Mouse (Mus musculus): ENCODE measurements around the gene Ppp1r27.
A peak's percentile ranks its signal among the peaks of the same experiment; 100 is the strongest.
"Not testable (repeated sequence)": the region's sequence is repeated elsewhere in the genome, so short reads cannot be mapped to it uniquely, and the experiment has no call there.

Gene Ppp1r27

GRCm38 (mm10) chr11:120519738-120520137, 31.2 kb downstream of the Ppp1r27 start:
- Histone ChIP-seq H3K27me3 (ENCODE audit: insufficient read depth, low read length) (0 out of 2 replicates have a peak, but pooled peaks cover 5% of the 10 kb centered on the region), H3K4me1 (replicated peaks; ENCODE audit: low read depth, low read length) (peaks cover 24% of the 10 kb centered on the region), H3K9me3 (ENCODE audit: low read length) (no peaks in the 10 kb centered on the region), H3K36me3 (ENCODE audit: insufficient read depth, low read length) (no peaks in the 10 kb centered on the region), H3K4me3 (replicated peaks; ENCODE audit: low read length) (no peak overlapping the region)
- TF ChIP-seq POU5F1 (IDR thresholded peaks at IDR 0.05; ENCODE audit: borderline replicate concordance, low read length): no peak
- TF ChIP-seq CTCF (conservative IDR thresholded peaks at IDR 0.05; ENCODE audit: low read length): no peak
- TF ChIP-seq NANOG (IDR thresholded peaks at IDR 0.05; ENCODE audit: borderline replicate concordance, low read length): no peak

GRCm38 (mm10) chr11:120518558-120518957, 32.4 kb downstream of the Ppp1r27 start:
- H3K4me1 ChIP-seq (replicated peaks; ENCODE audit: low read depth, low read length): peaks cover 24% of the 10 kb centered on the region

GRCm38 (mm10) chr11:120518027-120518426, 32.9 kb downstream of the Ppp1r27 start:
- H3K9me3 ChIP-seq (ENCODE audit: low read length): no peaks in the 10 kb centered on the region
- H3K4me3 ChIP-seq (replicated peaks; ENCODE audit: low read length): no peak overlapping the region
- no peaks in the 10 kb centered on the region for H3K36me3 ChIP-seq (ENCODE audit: insufficient read depth, low read length)
- H3K4me1 ChIP-seq (replicated peaks; ENCODE audit: low read depth, low read length): peaks cover 27% of the 10 kb centered on the region
- TF ChIP-seq POU5F1 (IDR thresholded peaks at IDR 0.05; ENCODE audit: borderline replicate concordance, low read length) (no peak), NANOG (IDR thresholded peaks at IDR 0.05; ENCODE audit: borderline replicate concordance, low read length) (no peak), CTCF (conservative IDR thresholded peaks at IDR 0.05; ENCODE audit: low read length) (no peak)
- 0 out of 2 replicates have a peak, but pooled peaks cover 5% of the 10 kb centered on the region for H3K27me3 ChIP-seq (ENCODE audit: insufficient read depth, low read length)

More at GRCm38 (mm10) chr11:120518558-120518957, 32.4 kb downstream of the Ppp1r27 start:
- Histone ChIP-seq H3K9me3 (ENCODE audit: low read length) (no peaks in the 10 kb centered on the region), H3K4me3 (replicated peaks; ENCODE audit: low read length) (no peak overlapping the region), H3K27me3 (ENCODE audit: insufficient read depth, low read length) (0 out of 2 replicates have a peak, but pooled peaks cover 5% of the 10 kb centered on the region), H3K36me3 (ENCODE audit: insufficient read depth, low read length) (no peaks in the 10 kb centered on the region)
- TF ChIP-seq POU5F1 (IDR thresholded peaks at IDR 0.05; ENCODE audit: borderline replicate concordance, low read length) (no peak), NANOG (IDR thresholded peaks at IDR 0.05; ENCODE audit: borderline replicate concordance, low read length) (no peak), CTCF (conservative IDR thresholded peaks at IDR 0.05; ENCODE audit: low read length) (no peak)

GRCm38 (mm10) chr11:120517147-120517546, 33.8 kb downstream of the Ppp1r27 start:
- TF ChIP-seq POU5F1 (IDR thresholded peaks at IDR 0.05; ENCODE audit: borderline replicate concordance, low read length): no peak
- TF ChIP-seq CTCF (conservative IDR thresholded peaks at IDR 0.05; ENCODE audit: low read length): no peak
- no peak for TF ChIP-seq NANOG (IDR thresholded peaks at IDR 0.05; ENCODE audit: borderline replicate concordance, low read length)
- Histone ChIP-seq H3K27me3 (ENCODE audit: insufficient read depth, low read length) (0 out of 2 replicates have a peak, but pooled peaks cover 5% of the 10 kb centered on the region), H3K4me1 (replicated peaks; ENCODE audit: low read depth, low read length) (peaks cover 31% of the 10 kb centered on the region), H3K36me3 (ENCODE audit: insufficient read depth, low read length) (no peaks in the 10 kb centered on the region), H3K9me3 (ENCODE audit: low read length) (no peaks in the 10 kb centered on the region), H3K4me3 (replicated peaks; ENCODE audit: low read length) (no peak overlapping the region)

- H3K4me1 ChIP-seq (replicated peaks; ENCODE audit: low read depth, low read length): peaks cover 37% of the 10 kb centered on the region
- peak; percentile 84 for TF ChIP-seq CTCF (conservative IDR thresholded peaks at IDR 0.05; ENCODE audit: low read length)
- TF ChIP-seq NANOG (IDR thresholded peaks at IDR 0.05; ENCODE audit: borderline replicate concordance, low read length): no peak
- no peak for TF ChIP-seq POU5F1 (IDR thresholded peaks at IDR 0.05; ENCODE audit: borderline replicate concordance, low read length)
- H3K27me3 ChIP-seq (ENCODE audit: insufficient read depth, low read length): peaks cover 11% of the 10 kb centered on the region; the same call in 1 of the 2 replicates
- H3K36me3 ChIP-seq (ENCODE audit: insufficient read depth, low read length): no peaks in the 10 kb centered on the region
- no peaks in the 10 kb centered on the region for H3K9me3 ChIP-seq (ENCODE audit: low read length)
- peak overlapping the region; percentile 41 for H3K4me3 ChIP-seq (replicated peaks; ENCODE audit: low read length)
These were observed 35.3 kb downstream of the Ppp1r27 start for GRCm38 (mm10) chr11:120515611-120516010.

- H3K4me1 ChIP-seq (replicated peaks; ENCODE audit: low read depth, low read length): peaks cover 48% of the 10 kb centered on the region
- peaks cover 20% of the 10 kb centered on the region for H3K27me3 ChIP-seq (ENCODE audit: insufficient read depth, low read length)
- H3K9me3 ChIP-seq (ENCODE audit: low read length); H3K4me3 ChIP-seq (replicated peaks; ENCODE audit: low read length); H3K36me3 ChIP-seq (ENCODE audit: insufficient read depth, low read length): not testable (repeated sequence)
These were observed 36.7 kb downstream of the Ppp1r27 start for GRCm38 (mm10) chr11:120514262-120514661.

GRCm38 (mm10) chr11:120512790-120513453, 38.0 kb downstream of the Ppp1r27 start:
- H3K4me3 ChIP-seq (replicated peaks; ENCODE audit: low read length): no peak overlapping the region
- no peaks in the 10 kb centered on the region for H3K9me3 ChIP-seq (ENCODE audit: low read length)
- H3K4me1 ChIP-seq (replicated peaks; ENCODE audit: low read depth, low read length): peaks cover 40% of the 10 kb centered on the region
- H3K36me3 ChIP-seq (ENCODE audit: insufficient read depth, low read length): no peaks in the 10 kb centered on the region
- TF ChIP-seq NANOG (IDR thresholded peaks at IDR 0.05; ENCODE audit: borderline replicate concordance, low read length) (no peak), CTCF (conservative IDR thresholded peaks at IDR 0.05; ENCODE audit: low read length) (no peak), POU5F1 (IDR thresholded peaks at IDR 0.05; ENCODE audit: borderline replicate concordance, low read length) (no peak)
- H3K27me3 ChIP-seq (ENCODE audit: insufficient read depth, low read length): peaks cover 26% of the 10 kb centered on the region

- H3K4me1 ChIP-seq (replicated peaks; ENCODE audit: low read depth, low read length): peaks cover 30% of the 10 kb centered on the region
- H3K4me3 ChIP-seq (replicated peaks; ENCODE audit: low read length): no peak overlapping the region
- H3K9me3 ChIP-seq (ENCODE audit: low read length): no peaks in the 10 kb centered on the region
- peaks cover 21% of the 10 kb centered on the region for H3K27me3 ChIP-seq (ENCODE audit: insufficient read depth, low read length)
- TF ChIP-seq CTCF (conservative IDR thresholded peaks at IDR 0.05; ENCODE audit: low read length): no peak
- no peak for TF ChIP-seq NANOG (IDR thresholded peaks at IDR 0.05; ENCODE audit: borderline replicate concordance, low read length)
- TF ChIP-seq POU5F1 (IDR thresholded peaks at IDR 0.05; ENCODE audit: borderline replicate concordance, low read length): no peak
- no peaks in the 10 kb centered on the region for H3K36me3 ChIP-seq (ENCODE audit: insufficient read depth, low read length)
These were observed 40.4 kb downstream of the Ppp1r27 start for GRCm38 (mm10) chr11:120510375-120511030.

All from E14TG2a.4 (cell line).